Mouse (Mus musculus): ENCODE measurements around the gene Ube2s. TPM values are rescaled to one million over a fixed set of nuclear protein-coding genes. Genes with fewer than 3 reads are reported as not detected.
A peak's percentile ranks its signal among the peaks of the same experiment; 100 is the strongest.

The Ube2s gene
- polyA plus RNA-seq, 1 experiment from 2014 or later = 126 TPM

DNA sequence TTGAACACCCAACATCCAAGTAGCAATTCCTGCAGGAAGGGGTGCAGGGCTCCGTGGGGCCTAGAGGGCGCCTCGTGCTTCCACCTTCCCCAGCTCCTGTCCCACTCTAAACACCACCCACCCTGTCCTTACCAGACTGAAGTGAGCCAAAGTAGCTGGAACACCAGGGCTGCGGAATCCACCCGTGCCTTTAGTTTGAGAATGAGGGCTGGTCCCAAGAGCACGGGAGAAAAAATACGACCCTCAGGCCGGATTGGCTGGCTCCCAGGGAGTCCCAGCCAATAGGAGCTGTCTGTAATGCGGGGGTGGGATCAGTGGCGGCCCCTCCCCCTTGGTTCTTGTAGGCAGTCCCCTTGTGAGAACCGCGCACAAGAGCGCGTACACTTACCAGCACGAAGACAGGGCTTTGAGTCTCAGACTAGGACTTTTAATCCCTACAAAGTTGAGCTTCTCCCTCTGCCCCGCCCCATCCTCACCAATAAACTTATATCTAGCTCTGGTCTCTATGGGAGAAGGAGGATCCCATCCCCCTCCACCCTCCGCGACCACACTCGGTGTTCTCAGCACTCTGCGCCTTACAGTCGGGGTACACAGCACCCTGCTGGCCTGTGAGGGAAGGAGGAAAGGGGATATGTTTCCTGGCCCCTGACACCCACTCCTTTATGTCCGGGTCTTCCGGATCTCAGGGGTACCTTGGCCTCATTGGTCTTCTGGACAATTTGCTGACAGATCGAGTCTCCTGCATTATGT, 59.4 kb downstream of the Ube2s start, which contains the start of gene Cox6b2:
TSS of gene Cox6b2 (minus strand) at position 274 of the 750 bp plus-strand sequence.
- Histone ChIP-seq H3K36me3 (ENCODE audit: control insufficient read depth, insufficient read depth) (no peaks in the 10 kb centered on the region), H3K4me1 (replicated peaks; ENCODE audit: control insufficient read depth, insufficient read depth, low read length) (no peaks in the 10 kb centered on the region), H3K9me3 (ENCODE audit: control insufficient read depth) (no peaks in the 10 kb centered on the region), H3K4me2 (replicated peaks; ENCODE audit: low read depth) (peak within 1 kb of the TSS; percentile 59), H3K9ac (ENCODE audit: low read depth, low read length) (no peak within 1 kb of the TSS), H3K4me3 (ENCODE audit: low read depth, low read length) (peak within 1 kb of the TSS; percentile 41), H3K27me3 (replicated peaks; ENCODE audit: control insufficient read depth, insufficient read depth, low read length) (no peaks in the 10 kb centered on the region), H3K27ac (ENCODE audit: low read depth, low read length) (no peak within 1 kb of the TSS; the same call in 1 of the 2 replicates)
- 0 out of 2 replicates have a peak, but pooled peaks have one; percentile 18 for TF ChIP-seq CTCF (IDR thresholded peaks at IDR 0.05; ENCODE audit: low read depth)
- ATAC-seq = peak; percentile 57
- WGBS = 6% methylated on average over 24 of the region's 24 CpGs

GRCm38 (mm10) chr7:4751971-4752820, 60.2 kb downstream of the Ube2s start:
- no peaks in the 10 kb centered on the region for H3K4me1 ChIP-seq (replicated peaks; ENCODE audit: control insufficient read depth, insufficient read depth, low read length)
- peak; percentile 42 for ATAC-seq
- 0 out of 2 replicates have a peak overlapping the region, but pooled peaks have one; percentile 1 for H3K9ac ChIP-seq (ENCODE audit: low read depth, low read length)
- no peak overlapping the region for H3K27ac ChIP-seq (ENCODE audit: low read depth, low read length)
- H3K4me3 ChIP-seq (ENCODE audit: low read depth, low read length) = peak overlapping the region; percentile 41
- TF ChIP-seq CTCF (IDR thresholded peaks at IDR 0.05; ENCODE audit: low read depth) = no peak
- H3K27me3 ChIP-seq (replicated peaks; ENCODE audit: control insufficient read depth, insufficient read depth, low read length) = no peaks in the 10 kb centered on the region
- 2% methylated on average over 28 of the region's 30 CpGs for WGBS
- peak overlapping the region; percentile 59 for H3K4me2 ChIP-seq (replicated peaks; ENCODE audit: low read depth)
- H3K36me3 ChIP-seq (ENCODE audit: control insufficient read depth, insufficient read depth) = peaks cover under 1% of the 10 kb centered on the region; the same call in 1 of the 2 replicates
- no peaks in the 10 kb centered on the region for H3K9me3 ChIP-seq (ENCODE audit: control insufficient read depth)

GRCm38 (mm10) chr7:4749169-4749568, 63.2 kb downstream of the Ube2s start:
- Histone ChIP-seq H3K4me3 (ENCODE audit: low read depth, low read length) (no peak overlapping the region), H3K36me3 (ENCODE audit: control insufficient read depth, insufficient read depth) (peaks cover 18% of the 10 kb centered on the region), H3K27ac (ENCODE audit: low read depth, low read length) (peak overlapping the region; percentile 54; the same call in 1 of the 2 replicates), H3K9ac (ENCODE audit: low read depth, low read length) (no peak overlapping the region), H3K27me3 (replicated peaks; ENCODE audit: control insufficient read depth, insufficient read depth, low read length) (no peaks in the 10 kb centered on the region), H3K4me1 (replicated peaks; ENCODE audit: control insufficient read depth, insufficient read depth, low read length) (no peaks in the 10 kb centered on the region), H3K4me2 (replicated peaks; ENCODE audit: low read depth) (no peak overlapping the region), H3K9me3 (ENCODE audit: control insufficient read depth) (no peaks in the 10 kb centered on the region)
- TF ChIP-seq CTCF (IDR thresholded peaks at IDR 0.05; ENCODE audit: low read depth) = no peak
- WGBS = 71% methylated on average over 2 of the region's 2 CpGs
- ATAC-seq = peak; percentile 89

GRCm38 (mm10) chr7:4748321-4748720, 64.1 kb downstream of the Ube2s start:
- H3K36me3 ChIP-seq (ENCODE audit: control insufficient read depth, insufficient read depth) = peaks cover 26% of the 10 kb centered on the region
- ATAC-seq = no peak
- no peaks in the 10 kb centered on the region for H3K27me3 ChIP-seq (replicated peaks; ENCODE audit: control insufficient read depth, insufficient read depth, low read length)
- no peak overlapping the region for H3K4me2 ChIP-seq (replicated peaks; ENCODE audit: low read depth)
- no peak overlapping the region for H3K27ac ChIP-seq (ENCODE audit: low read depth, low read length)
- WGBS = 69% methylated on average over 4 of the region's 4 CpGs
- no peaks in the 10 kb centered on the region for H3K9me3 ChIP-seq (ENCODE audit: control insufficient read depth)
- H3K4me1 ChIP-seq (replicated peaks; ENCODE audit: control insufficient read depth, insufficient read depth, low read length) = no peaks in the 10 kb centered on the region
- 0 out of 2 replicates have a peak, but pooled peaks have one; percentile 8 for TF ChIP-seq CTCF (IDR thresholded peaks at IDR 0.05; ENCODE audit: low read depth)
- no peak overlapping the region for H3K4me3 ChIP-seq (ENCODE audit: low read depth, low read length)
- no peak overlapping the region for H3K9ac ChIP-seq (ENCODE audit: low read depth, low read length)

DNA sequence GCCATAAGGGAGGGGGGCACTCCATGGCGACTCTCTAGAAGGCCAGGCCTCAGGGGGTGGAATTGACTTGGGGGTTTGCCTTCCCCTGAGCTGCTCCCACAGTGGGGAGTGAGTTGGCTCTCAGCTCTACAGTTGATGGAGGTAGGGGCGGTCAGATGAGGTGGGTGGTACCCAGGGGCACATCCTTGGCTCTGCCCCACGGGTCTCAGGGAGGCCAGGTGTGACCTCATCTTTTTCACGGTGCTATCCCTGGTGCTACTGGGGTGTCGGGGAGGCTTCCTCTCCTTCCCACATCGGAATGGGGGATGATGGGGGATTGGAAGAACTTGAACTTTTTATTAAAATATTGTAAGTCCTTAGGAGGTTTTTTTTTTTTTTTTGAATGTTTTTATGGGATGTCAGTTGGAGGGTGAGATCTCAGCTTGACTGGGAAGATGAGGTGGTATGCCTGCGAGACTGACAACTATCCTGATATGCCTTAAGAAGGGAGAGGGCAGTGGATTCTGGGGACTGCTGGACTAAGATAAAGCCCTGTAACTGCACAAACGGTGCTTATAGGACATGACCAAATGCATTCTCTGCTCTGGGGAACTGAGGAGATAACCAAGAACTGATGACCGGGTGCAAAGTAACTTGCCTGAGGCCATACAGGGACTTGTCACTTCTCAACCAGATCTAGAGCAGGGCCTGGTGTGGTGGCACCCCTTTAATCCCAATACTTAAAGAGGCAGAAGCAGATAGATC, 65.1 kb downstream of the Ube2s start:
- no peak for TF ChIP-seq CTCF (IDR thresholded peaks at IDR 0.05; ENCODE audit: low read depth)
- no peak overlapping the region for H3K4me3 ChIP-seq (ENCODE audit: low read depth, low read length)
- ATAC-seq = no peak
- no peak overlapping the region for H3K4me2 ChIP-seq (replicated peaks; ENCODE audit: low read depth)
- peaks cover 36% of the 10 kb centered on the region for H3K36me3 ChIP-seq (ENCODE audit: control insufficient read depth, insufficient read depth)
- H3K27ac ChIP-seq (ENCODE audit: low read depth, low read length) = no peak overlapping the region
- H3K27me3 ChIP-seq (replicated peaks; ENCODE audit: control insufficient read depth, insufficient read depth, low read length) = no peaks in the 10 kb centered on the region
- no peaks in the 10 kb centered on the region for H3K9me3 ChIP-seq (ENCODE audit: control insufficient read depth)
- no peaks in the 10 kb centered on the region for H3K4me1 ChIP-seq (replicated peaks; ENCODE audit: control insufficient read depth, insufficient read depth, low read length)
- no peak overlapping the region for H3K9ac ChIP-seq (ENCODE audit: low read depth, low read length)
- WGBS = 74% methylated on average over 9 of the region's 9 CpGs

All from intestine, postnatal 0 days (tissue).